Mouse (Mus musculus) myocyte (in vitro differentiated cells): ENCODE data around the gene Slc1a3. TPM values are rescaled to one million over a fixed set of nuclear protein-coding genes. Genes with fewer than 3 reads are reported as not detected.

Experiments used
- H3K27me3 ChIP-seq: one replicate; pipeline ENCODE4 v1.6.1; 2011; ENCODE audit not compliant: control insufficient read depth, insufficient read depth, insufficient read length
- H3K36me3 ChIP-seq: one replicate; pipeline ENCODE4 v1.6.1; 2011; ENCODE audit not compliant: control insufficient read depth, insufficient read depth
- H3K4me2 ChIP-seq: one replicate; pipeline ENCODE4 v1.6.1; 2011; ENCODE audit warnings: low read depth, control low read depth
- H3K4me3 ChIP-seq: one replicate; pipeline ENCODE4 v1.5.1; 2011; ENCODE audit warnings: mild to moderate bottlenecking, control low read depth, moderate library complexity
- H3K79me2 ChIP-seq: one replicate; pipeline ENCODE4 v1.6.1; 2011; ENCODE audit not compliant: control insufficient read depth, insufficient read depth
- H3ac ChIP-seq: one replicate; pipeline ENCODE4 v1.6.1; 2011; ENCODE audit not compliant: control insufficient read depth, insufficient read length
- CEBPB ChIP-seq: IDR thresholded peaks from 2 replicates; pipeline ENCODE4 v1.6.1; 2011; ENCODE audit warnings: mild to moderate bottlenecking, moderate library complexity; ENCODE audit not compliant: poor library complexity, insufficient read depth, severe bottlenecking
- E2F4 ChIP-seq: IDR thresholded peaks from one replicate; pipeline ENCODE4 v1.6.1; 2011; ENCODE audit warnings: mild to moderate bottlenecking, control low read depth, moderate library complexity; ENCODE audit not compliant: insufficient read depth
- MAX ChIP-seq: IDR thresholded peaks from one replicate; pipeline ENCODE4 v1.6.1; 2011; ENCODE audit warnings: low read depth, mild to moderate bottlenecking, control low read depth
- MYOD1 ChIP-seq, 3 experiments: IDR thresholded peaks; one replicate each; pipeline ENCODE4 v1.6.1; 2011; ENCODE audit warnings: control low read depth in 2 of 3, low read depth in 2 of 3, mild to moderate bottlenecking in 2 of 3, moderate library complexity in 1 of 3; ENCODE audit not compliant: insufficient read length in 2 of 3, control insufficient read depth in 1 of 3
- MYOG ChIP-seq, 3 experiments: IDR thresholded peaks; one replicate each; pipeline ENCODE4 v1.6.1; 2011; ENCODE audit warnings: control low read depth in 2 of 3, low read depth in 2 of 3, mild to moderate bottlenecking in 2 of 3; ENCODE audit not compliant: insufficient read length in 2 of 3, control insufficient read depth in 1 of 3, insufficient read depth in 1 of 3
- POLR2A ChIP-seq: IDR thresholded peaks from one replicate; pipeline ENCODE4 v1.6.1; 2011; ENCODE audit warnings: low read depth, mild to moderate bottlenecking, control low read depth, moderate library complexity; ENCODE audit not compliant: insufficient read length
- POLR2AphosphoS2 ChIP-seq: IDR thresholded peaks from one replicate; pipeline ENCODE4 v1.6.1; 2011; ENCODE audit warnings: low read depth, control low read depth; ENCODE audit not compliant: insufficient read length
- REST ChIP-seq: IDR thresholded peaks from one replicate; pipeline ENCODE4 v1.6.1; 2011; ENCODE audit warnings: mild to moderate bottlenecking, control low read depth, moderate library complexity; ENCODE audit not compliant: insufficient read depth, insufficient read length
- SRF ChIP-seq: IDR thresholded peaks from one replicate; pipeline ENCODE4 v1.6.1; 2011; ENCODE audit warnings: low read depth; ENCODE audit not compliant: control insufficient read depth, insufficient read length
- TCF12 ChIP-seq: IDR thresholded peaks from one replicate; pipeline ENCODE4 v1.6.1; 2011; ENCODE audit warnings: mild to moderate bottlenecking, control low read depth; ENCODE audit not compliant: poor library complexity, insufficient read depth, severe bottlenecking
- TCF3 ChIP-seq: IDR thresholded peaks from one replicate; pipeline ENCODE4 v1.6.1; 2011; ENCODE audit warnings: low read depth, control low read depth; ENCODE audit not compliant: insufficient read length
- USF1 ChIP-seq: IDR thresholded peaks from one replicate; pipeline ENCODE4 v1.6.1; 2011; ENCODE audit warnings: low read depth, mild to moderate bottlenecking, control low read depth, moderate library complexity
- polyA plus RNA-seq: library from polyadenylated mRNA; unstranded; fragments of >200 nt; fragmentation: generic; extraction: Trizol; gene quantifications from one replicate; pipeline ENCODE4 v1.2.1, GENCODE M21; 2012; ENCODE audit warnings: missing spikeins

Slc1a3 gene
- polyA plus RNA-seq, 1 experiment = 0.47 TPM

DNA sequence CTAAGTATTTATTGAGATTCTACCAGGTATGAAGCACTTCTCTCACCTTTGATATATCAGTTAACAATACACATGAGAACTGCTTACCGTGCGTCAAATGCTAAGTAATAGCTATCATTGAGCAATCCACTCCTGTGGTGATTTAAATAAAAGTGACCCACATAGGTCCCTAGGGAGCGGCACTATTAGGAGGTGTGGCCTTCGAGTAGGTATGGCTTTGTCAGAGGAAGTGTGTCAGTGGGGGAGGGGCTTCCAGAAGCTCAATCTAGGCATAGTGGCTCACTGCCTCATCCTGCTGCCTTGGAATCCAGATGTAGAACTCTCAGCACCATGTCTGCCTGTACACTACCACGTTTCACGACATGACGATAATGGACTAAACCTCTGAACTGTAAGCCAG is 18.3 kb upstream of the Slc1a3 start:
- Histone ChIP-seq H3K4me3 (no peak overlapping the region), H3K27me3 (no peaks in the 10 kb centered on the region), H3K79me2 (no peaks in the 10 kb centered on the region), H3K4me2 (no peak overlapping the region), H3ac (no peak overlapping the region), H3K36me3 (no peaks in the 10 kb centered on the region)
- no peak for TF ChIP-seq E2F4
- TF ChIP-seq TCF3 = no peak
- TF ChIP-seq CEBPB = no peak
- TF ChIP-seq POLR2AphosphoS2 = no peak
- TF ChIP-seq POLR2A = no peak
- no peak for TF ChIP-seq MAX
- TF ChIP-seq USF1 = no peak
- no peak for TF ChIP-seq MYOD1 (IDR thresholded peaks at IDR 0.05; ENCODE audit: control insufficient read depth in 1 of 3, insufficient read length in 2 of 3, low read depth in 2 of 3)
- no peak for TF ChIP-seq TCF12
- TF ChIP-seq MYOG (IDR thresholded peaks at IDR 0.05; ENCODE audit: control insufficient read depth in 1 of 3, insufficient read depth in 1 of 3, insufficient read length in 2 of 3, low read depth in 2 of 3) = no peak

DNA sequence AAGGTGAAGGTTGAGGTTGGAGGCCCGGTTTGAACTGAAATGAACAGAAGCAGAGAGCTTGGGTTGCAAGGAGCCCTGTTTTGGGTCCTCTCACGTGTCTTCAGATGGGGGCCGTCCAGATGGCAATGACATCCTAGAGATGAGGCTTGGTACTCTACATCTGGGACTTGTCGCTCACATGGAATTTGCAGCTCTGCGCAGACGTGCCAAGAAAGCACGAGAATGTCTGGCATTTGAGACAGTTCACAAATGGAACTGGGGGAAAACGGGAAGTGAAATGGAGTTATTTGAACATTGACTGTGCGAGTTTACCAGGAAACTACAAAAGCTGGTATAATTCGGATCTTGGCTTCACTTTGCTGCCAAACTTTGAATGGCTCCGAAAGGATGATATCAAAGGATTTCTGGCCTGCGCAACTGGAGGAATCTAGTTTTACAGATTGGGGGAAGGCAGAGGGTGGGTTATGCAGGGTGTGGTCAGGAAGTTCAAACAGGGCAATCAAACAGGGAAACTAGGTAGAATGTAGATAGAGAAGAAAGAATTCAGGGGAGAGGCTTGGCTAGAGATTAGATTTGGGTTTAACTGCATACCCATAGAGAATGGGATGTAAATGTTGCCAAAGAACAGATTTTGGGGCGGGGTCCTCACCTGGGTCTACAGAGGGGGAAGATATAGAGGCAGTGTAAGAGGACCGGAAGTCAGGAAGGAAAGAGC is 12.0 kb upstream of the Slc1a3 start:
- Histone ChIP-seq H3K4me3 (no peak overlapping the region), H3ac (no peak overlapping the region), H3K79me2 (no peaks in the 10 kb centered on the region), H3K27me3 (no peaks in the 10 kb centered on the region), H3K36me3 (no peaks in the 10 kb centered on the region), H3K4me2 (no peak overlapping the region)
- TF ChIP-seq MYOG (IDR thresholded peaks at IDR 0.05; ENCODE audit: control insufficient read depth in 1 of 3, insufficient read depth in 1 of 3, insufficient read length in 2 of 3, low read depth in 2 of 3) = no peak
- TF ChIP-seq SRF = no peak
- TF ChIP-seq REST = no peak
- no peak for TF ChIP-seq CEBPB
- TF ChIP-seq MAX = no peak
- no peak for TF ChIP-seq USF1
- TF ChIP-seq POLR2A = no peak

DNA sequence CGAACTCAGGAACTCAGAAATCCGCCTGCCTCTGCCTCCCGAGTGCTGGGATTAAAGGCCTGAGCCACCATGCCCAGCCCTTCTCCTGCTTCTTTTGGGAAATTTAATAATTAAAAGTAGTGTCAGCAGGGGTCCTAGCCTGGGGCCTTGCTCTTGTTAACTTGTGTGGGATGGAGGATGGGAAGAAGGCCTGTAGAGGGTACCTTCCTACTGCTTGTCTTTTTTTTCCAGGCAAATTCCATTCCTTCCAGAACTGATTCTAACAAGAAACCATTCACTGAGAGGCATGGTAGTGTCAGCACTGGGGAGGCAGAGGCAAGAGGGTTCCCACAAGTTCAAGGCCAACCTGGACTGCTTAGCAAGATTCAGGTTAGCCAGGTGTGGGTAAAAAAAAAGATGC is 11.2 kb upstream of the Slc1a3 start:
- H3K27me3 ChIP-seq = no peaks in the 10 kb centered on the region
- TF ChIP-seq MYOG (IDR thresholded peaks at IDR 0.05; ENCODE audit: control insufficient read depth in 1 of 3, insufficient read depth in 1 of 3, insufficient read length in 2 of 3, low read depth in 2 of 3) = no peak
- no peak for TF ChIP-seq USF1
- TF ChIP-seq TCF3 = no peak
- H3K4me3 ChIP-seq = no peak overlapping the region
- no peak overlapping the region for H3K4me2 ChIP-seq
- no peak overlapping the region for H3ac ChIP-seq
- H3K36me3 ChIP-seq = no peaks in the 10 kb centered on the region
- H3K79me2 ChIP-seq = no peaks in the 10 kb centered on the region

DNA sequence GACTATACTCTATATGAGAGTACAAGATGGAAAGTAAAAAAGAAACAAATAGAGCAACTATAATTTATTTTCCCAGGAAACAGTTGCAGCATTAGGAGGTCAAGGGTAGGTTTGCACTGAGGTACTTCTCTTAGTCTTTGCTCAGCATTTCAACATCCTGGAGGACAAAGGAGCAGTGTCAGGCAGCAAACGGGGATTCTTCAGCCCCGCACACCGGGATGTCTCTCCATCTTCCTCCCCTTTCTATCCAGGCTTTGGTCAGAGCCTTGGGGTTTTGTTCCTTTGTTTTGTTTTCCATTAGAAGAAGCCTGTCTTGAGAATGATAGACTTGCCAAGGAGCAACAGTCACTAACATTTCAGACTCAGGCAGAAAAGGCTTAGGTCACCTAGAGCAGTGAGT is 10.4 kb upstream of the Slc1a3 start:
- no peaks in the 10 kb centered on the region for H3K36me3 ChIP-seq
- TF ChIP-seq POLR2A (no peak), MYOD1 (IDR thresholded peaks at IDR 0.05; ENCODE audit: control insufficient read depth in 1 of 3, insufficient read length in 2 of 3, low read depth in 2 of 3) (no peak), E2F4 (no peak)

DNA sequence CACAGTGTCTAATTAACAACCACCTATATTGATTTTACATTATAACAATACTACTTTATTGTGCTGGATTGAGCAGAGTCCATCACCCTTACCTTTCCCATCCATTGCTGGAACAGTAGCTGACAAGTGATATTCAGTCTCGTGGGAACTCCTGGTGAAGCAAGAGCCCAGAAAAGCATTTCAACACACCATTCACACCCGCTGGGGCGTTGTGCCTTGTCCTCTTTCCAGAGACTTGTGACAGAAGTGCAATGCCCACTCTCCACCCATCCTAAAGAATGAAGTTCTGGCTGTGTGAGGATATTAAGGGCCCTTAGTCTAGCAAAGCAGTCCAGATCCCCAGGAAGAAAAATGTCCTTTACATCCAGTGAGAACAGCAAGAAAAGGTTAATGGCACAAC is 7.9 kb upstream of the Slc1a3 start:
- no peak overlapping the region for H3K4me2 ChIP-seq
- no peaks in the 10 kb centered on the region for H3K27me3 ChIP-seq
- H3K36me3 ChIP-seq = no peaks in the 10 kb centered on the region
- no peak overlapping the region for H3ac ChIP-seq
- TF ChIP-seq E2F4 (no peak), USF1 (no peak), MAX (no peak), TCF12 (no peak), REST (no peak), MYOD1 (IDR thresholded peaks at IDR 0.05; ENCODE audit: control insufficient read depth in 1 of 3, insufficient read length in 2 of 3, low read depth in 2 of 3) (no peak), CEBPB (no peak), SRF (no peak)
- no peaks in the 10 kb centered on the region for H3K79me2 ChIP-seq
- no peak overlapping the region for H3K4me3 ChIP-seq

More for the DNA sequence above, 10.4 kb upstream of the Slc1a3 start:
- Histone ChIP-seq H3K4me2 (no peak overlapping the region), H3K27me3 (no peaks in the 10 kb centered on the region), H3K79me2 (no peaks in the 10 kb centered on the region), H3K4me3 (no peak overlapping the region), H3ac (no peak overlapping the region)

DNA sequence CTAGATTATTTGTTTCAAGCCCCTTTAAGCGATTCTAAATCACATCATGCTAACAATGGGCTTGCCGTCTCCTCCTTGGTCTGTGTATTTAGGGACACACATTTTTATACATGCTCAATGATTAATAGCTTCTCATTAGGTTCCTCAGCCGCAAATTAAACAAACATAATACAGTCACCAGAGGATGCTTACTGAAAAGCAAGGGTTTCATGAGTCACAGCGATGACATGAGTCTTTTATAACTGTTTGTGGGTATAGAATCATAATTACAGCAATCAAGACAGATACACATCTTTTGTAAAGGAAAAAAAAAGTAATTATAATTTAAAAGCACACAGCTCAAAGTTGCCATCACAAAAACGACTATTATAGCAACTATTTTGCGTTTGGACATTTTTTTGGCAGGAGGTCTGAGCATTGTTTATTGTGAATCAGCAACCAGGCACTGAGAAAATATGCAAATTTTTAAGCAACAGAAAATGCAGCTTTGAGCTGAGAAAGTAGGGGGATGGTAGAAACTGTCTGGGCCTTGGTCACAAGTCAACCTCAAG is 6.5 kb upstream of the Slc1a3 start:
- H3K4me3 ChIP-seq = no peak overlapping the region
- peak overlapping the region; percentile 14 for H3K4me2 ChIP-seq
- no peaks in the 10 kb centered on the region for H3K27me3 ChIP-seq
- no peak overlapping the region for H3ac ChIP-seq
- H3K36me3 ChIP-seq = no peaks in the 10 kb centered on the region
- TF ChIP-seq MAX (no peak), REST (no peak), MYOD1 (IDR thresholded peaks at IDR 0.05; ENCODE audit: control insufficient read depth in 1 of 3, insufficient read length in 2 of 3, low read depth in 2 of 3) (no peak), MYOG (IDR thresholded peaks at IDR 0.05; ENCODE audit: control insufficient read depth in 1 of 3, insufficient read depth in 1 of 3, insufficient read length in 2 of 3, low read depth in 2 of 3) (no peak)
- H3K79me2 ChIP-seq = no peaks in the 10 kb centered on the region
